Mouse (Mus musculus): ENCODE measurements around the gene Pmfbp1.

- TF ChIP-seq POLR2A (IDR thresholded peaks at IDR 0.05; ENCODE audit: low read depth, low read length) (no peak), CTCF (IDR thresholded peaks at IDR 0.05; ENCODE audit: extremely low read depth, insufficient read length, insufficient replicate concordance, low read depth, low read length) (no peak)
Observed at GRCm38 (mm10) chr8:109484741-109485140, 9.1 kb upstream of the Pmfbp1 start.

Data from small intestine, adult 2 months (tissue).